Mouse (Mus musculus) gastrocnemius, postnatal 25 days (tissue): Measurements from ENCODE around the gene Prmt2. TPM values are rescaled to one million over a fixed set of nuclear protein-coding genes. Genes with fewer than 3 reads are reported as not detected.

ENCODE experiments used
- DNase-seq: peaks from one replicate; pipeline ENCODE4 v3.0.0; 2022
- long read RNA-seq, 2 experiments: library from polyadenylated mRNA; stranded (forward); transcript quantifications; one replicate each; pipeline ENCODE4 v2.0.0; 2021
- total RNA-seq, 2 experiments: library from RNA; stranded (reverse); gene quantifications; 1 replicate in 1 of 2; 2 replicates in 1 of 2; pipeline ENCODE4 v1.2.3; 2021

Gene Prmt2
- total RNA-seq, result 1 to 10 TPM; 2.7 to 4.4 TPM
- long read RNA-seq, experiment 1, partial matches to known transcripts, result 0 of 1 reads
- long read RNA-seq, experiment 1, other reads (novel, unspliced or antisense), result 0 of 1 reads
- long read RNA-seq, experiment 2, partial matches to known transcripts, result 0 of 3 reads
- long read RNA-seq, experiment 2, other reads (novel, unspliced or antisense), result 0 of 3 reads

- peak; percentile 86 for DNase-seq
Measured at GRCm38 (mm10) chr10:76237341-76238225, at the start of gene Prmt2. Prmt2 (minus strand) TSS chr10:76237865.

GRCm38 (mm10) chr10:76278541-76279097 is 41.0 kb upstream of the Prmt2 start:
- DNase-seq, result no peak

- no peak for DNase-seq
Measured at GRCm38 (mm10) chr10:76275256-76275655, 37.6 kb upstream of the Prmt2 start.

GRCm38 (mm10) chr10:76271238-76271637 is 33.6 kb upstream of the Prmt2 start:
- DNase-seq, result no peak

- no peak for DNase-seq
Measured at GRCm38 (mm10) chr10:76262431-76262830, 24.8 kb upstream of the Prmt2 start.

- no peak for DNase-seq
Measured at GRCm38 (mm10) chr10:76261447-76261846, 23.8 kb upstream of the Prmt2 start.

GRCm38 (mm10) chr10:76260358-76261059 is 22.8 kb upstream of the Prmt2 start:
- DNase-seq, result no peak

GRCm38 (mm10) chr10:76259566-76260232 is 22.0 kb upstream of the Prmt2 start:
- no peak for DNase-seq

- peak; percentile 42 for DNase-seq
Measured at GRCm38 (mm10) chr10:76257719-76258390, 20.2 kb upstream of the Prmt2 start.

GRCm38 (mm10) chr10:76257231-76257630 is 19.6 kb upstream of the Prmt2 start:
- DNase-seq, result no peak

GRCm38 (mm10) chr10:76255617-76256016 is 18.0 kb upstream of the Prmt2 start:
- DNase-seq, result no peak

- DNase-seq, result peak; percentile 47
Measured at GRCm38 (mm10) chr10:76253536-76253935, 15.9 kb upstream of the Prmt2 start, which contains the start of gene S100b. S100b (plus strand) TSS chr10:76253853.

- no peak for DNase-seq
Measured at GRCm38 (mm10) chr10:76253079-76253478, 15.4 kb upstream of the Prmt2 start.

- DNase-seq, result no peak
Measured at GRCm38 (mm10) chr10:76250870-76251269, 13.2 kb upstream of the Prmt2 start.

GRCm38 (mm10) chr10:76248647-76248968 is 10.9 kb upstream of the Prmt2 start:
- no peak for DNase-seq

GRCm38 (mm10) chr10:76247960-76248646 is 10.4 kb upstream of the Prmt2 start:
- no peak for DNase-seq

- DNase-seq, result no peak
Measured at GRCm38 (mm10) chr10:76246601-76247000, 8.9 kb upstream of the Prmt2 start.

- DNase-seq, result no peak
Measured at GRCm38 (mm10) chr10:76245106-76245505, 7.4 kb upstream of the Prmt2 start.

GRCm38 (mm10) chr10:76239401-76239800 is 1.7 kb upstream of the Prmt2 start:
- no peak for DNase-seq

- no peak for DNase-seq
Measured at GRCm38 (mm10) chr10:76229627-76230026, 8.0 kb downstream of the Prmt2 start.

- no peak for DNase-seq
Measured at GRCm38 (mm10) chr10:76225944-76226343, 11.7 kb downstream of the Prmt2 start.
